ENCODE assay signal across 8 mouse cellular contexts in genomic region chr12:70430307-70430950, GRCm38 (mm10). TPM values are rescaled to one million over a fixed set of nuclear protein-coding genes. Genes with fewer than 3 reads are reported as not detected.
DNase-seq lines count a peak whose midpoint lies in the region; ATAC-seq and TF ChIP-seq lines count a peak whose summit lies in the region.

No protein-coding gene starts in this region.

- no peak overlapping the region for H3K27ac ChIP-seq in MEL (ENCODE audit: control insufficient read depth, low read depth, low read length)
- H3K27ac ChIP-seq in forebrain, embryonic 15.5 days (replicated peaks), result peak overlapping the region; percentile 67
- no peak overlapping the region for H3K27ac ChIP-seq in midbrain, postnatal 0 days (ENCODE audit: low read depth, low read length)

- H3K4me2 ChIP-seq in forebrain, embryonic 15.5 days (replicated peaks), result no peak overlapping the region
- H3K4me2 ChIP-seq in midbrain, postnatal 0 days (ENCODE audit: low read depth, low read length, poor library complexity, severe bottlenecking), result peak overlapping the region; percentile 3; the same call in 1 of the 2 replicates

- 23% methylated on average over 8 of the region's 8 CpGs for WGBS in forebrain, embryonic 15.5 days
- WGBS in midbrain, postnatal 0 days, result 11% methylated on average over 8 of the region's 8 CpGs

- H3K9me3 ChIP-seq in MEL (replicated peaks; ENCODE audit: insufficient read depth, low read length), result no peaks in the 10 kb centered on the region
- no peaks in the 10 kb centered on the region for H3K9me3 ChIP-seq in forebrain, embryonic 15.5 days
- no peaks in the 10 kb centered on the region for H3K9me3 ChIP-seq in midbrain, postnatal 0 days (ENCODE audit: low read length)

- H3K4me1 ChIP-seq in MEL (ENCODE audit: control insufficient read depth in 1 of 2, insufficient read depth in 2 of 2, low read length in 2 of 2), result 0 out of 4 replicates have a peak, but pooled peaks cover 0 to 2% of the 10 kb centered on the region in 2 experiments
- peaks cover 18% of the 10 kb centered on the region for H3K4me1 ChIP-seq in forebrain, embryonic 15.5 days
- no peaks in the 10 kb centered on the region for H3K4me1 ChIP-seq in midbrain, postnatal 0 days (ENCODE audit: insufficient read depth, low read length)

- ATAC-seq in forebrain, embryonic 15.5 days (replicated peaks), result peak; percentile 47
- peak; percentile 38; the same call in 1 of the 2 replicates for ATAC-seq in midbrain, postnatal 0 days (ENCODE audit: low FRiP score)

- peak; percentile 46 for DNase-seq in kidney, adult 9 months
- DNase-seq in kidney, adult 11 months, result no peak
- peak; percentile 68 for DNase-seq in MEL (ENCODE audit: low read depth, low spot score)
- peak; percentile 32 for DNase-seq in cerebellum, adult 11 months
- peak; percentile 23 to 66 for DNase-seq in layer of hippocampus, postnatal 25 days (ENCODE audit: extremely low spot score in 1 of 2, low spot score in 1 of 2)
- peak; percentile 86 for DNase-seq in midbrain, postnatal 0 days (ENCODE audit: low spot score)
- no peak for DNase-seq in urinary bladder, postnatal 36 days (ENCODE audit: low spot score in 2 of 2)

- no peak for TF ChIP-seq POLR2A in MEL (IDR thresholded peaks at IDR 0.05; ENCODE audit: control insufficient read depth in 1 of 2, insufficient read depth in 1 of 2, low read depth in 1 of 2, low read length in 2 of 2, poor library complexity in 1 of 2)

- H3K4me3 ChIP-seq in MEL (ENCODE audit: control insufficient read depth in 1 of 2, insufficient read depth in 1 of 2, low read depth in 2 of 2, low read length in 2 of 2), result no peak overlapping the region
- no peak overlapping the region for H3K4me3 ChIP-seq in forebrain, embryonic 15.5 days
- H3K4me3 ChIP-seq in midbrain, postnatal 0 days (ENCODE audit: low read depth, low read length), result no peak overlapping the region

- no peaks in the 10 kb centered on the region for H3K79me2 ChIP-seq in MEL (ENCODE audit: control insufficient read depth, insufficient read depth, low read length, poor library complexity)

- peak; percentile 4 to 83 (median 59); a peak in 4 of 6 replicates for TF ChIP-seq CTCF in MEL (IDR thresholded peaks at IDR 0.05 in 2 of 3, conservative IDR thresholded peaks at IDR 0.05 in 1 of 3; ENCODE audit: control insufficient read depth in 1 of 3, insufficient read depth in 1 of 3, low read depth in 2 of 3, low read length in 3 of 3, poor library complexity in 1 of 3, severe bottlenecking in 1 of 3)
- peak; percentile 94 for TF ChIP-seq CTCF in midbrain, postnatal 0 days (IDR thresholded peaks at IDR 0.05)

- H3K36me3 ChIP-seq in MEL (ENCODE audit: control insufficient read depth in 1 of 2, insufficient read depth in 2 of 2, low read length in 2 of 2), result no peaks in the 10 kb centered on the region
- no peaks in the 10 kb centered on the region for H3K36me3 ChIP-seq in forebrain, embryonic 15.5 days
- H3K36me3 ChIP-seq in midbrain, postnatal 0 days (ENCODE audit: insufficient read depth, low read length), result no peaks in the 10 kb centered on the region

- H3K9ac ChIP-seq in MEL (ENCODE audit: control insufficient read depth, low read depth, low read length, poor library complexity, severe bottlenecking), result no peak overlapping the region
- H3K9ac ChIP-seq in forebrain, embryonic 15.5 days (replicated peaks), result no peak overlapping the region; the same call in 1 of the 2 replicates
- no peak overlapping the region; the same call in 1 of the 2 replicates for H3K9ac ChIP-seq in midbrain, postnatal 0 days (replicated peaks; ENCODE audit: low read length, poor library complexity, severe bottlenecking)

- no peak for TF ChIP-seq EP300 in MEL (IDR thresholded peaks at IDR 0.05; ENCODE audit: low read depth in 1 of 2, low read length in 2 of 2)

- peaks cover 0 to 1% of the 10 kb centered on the region in 2 experiments; a peak in 3 of 4 replicates for H3K27me3 ChIP-seq in MEL (ENCODE audit: control insufficient read depth in 1 of 2, insufficient read depth in 2 of 2, low read length in 2 of 2)
- H3K27me3 ChIP-seq in forebrain, embryonic 15.5 days, result no peaks in the 10 kb centered on the region
- H3K27me3 ChIP-seq in midbrain, postnatal 0 days (ENCODE audit: insufficient read depth, low read length), result no peaks in the 10 kb centered on the region

- peak; percentile 83 for TF ChIP-seq RAD21 in MEL (IDR thresholded peaks at IDR 0.05; ENCODE audit: low read depth, low read length)

TF ChIP-seq in MEL, 35 proteins besides CTCF, POLR2A, EP300 and RAD21:
- 0 out of 2 replicates have a peak, but pooled peaks have one; percentile 36 for TF ChIP-seq MAZ (IDR thresholded peaks at IDR 0.05; ENCODE audit: low read depth, low read length)
- TF ChIP-seq GABPA (IDR thresholded peaks at IDR 0.05; ENCODE audit: low read depth, low read length), result no peak
- peak; percentile 30; the same call in 1 of the 2 replicates for TF ChIP-seq SIN3A (IDR thresholded peaks at IDR 0.05; ENCODE audit: low read length)
- TF ChIP-seq JUND (IDR thresholded peaks at IDR 0.05; ENCODE audit: low read depth, low read length), result no peak
- peak; percentile 74 for TF ChIP-seq ZC3H11A (IDR thresholded peaks at IDR 0.05; ENCODE audit: low read depth, low read length)
- peak; percentile 76 for TF ChIP-seq SMC3 (IDR thresholded peaks at IDR 0.05; ENCODE audit: low read depth, low read length)
- TF ChIP-seq E2F4 (IDR thresholded peaks at IDR 0.05; ENCODE audit: borderline replicate concordance, low read depth, low read length), result no peak
- no peak for TF ChIP-seq ETS1 (IDR thresholded peaks at IDR 0.05; ENCODE audit: low read depth, low read length)
- TF ChIP-seq TAL1 (IDR thresholded peaks at IDR 0.05; ENCODE audit: low read length), result no peak
- TF ChIP-seq BHLHE40 (IDR thresholded peaks at IDR 0.05; ENCODE audit: borderline replicate concordance, low read depth, low read length), result 0 out of 2 replicates have a peak, but pooled peaks have one; percentile 28
TF ChIP-seq in MEL: peak in this region for 5.

RNA-seq across cellular contexts. Expression of gene Tmx1, which starts 22.5 kb away (rescaled TPM):
- 51.6 and 51.9 TPM in 2 replicates for total RNA-seq in MEL (2012; rRNA removed)
- 10 to 100 TPM in 1 of 2 experiments, not detected in 1; 71.6 TPM for polyA plus RNA-seq in MEL (2012; ENCODE audit: insufficient read depth in 1 of 2, insufficient read length in 2 of 2, low read depth in 1 of 2, low replicate concordance in 2 of 2, missing spikeins in 1 of 2)
- 118 and 130 TPM in 2 replicates for polyA plus RNA-seq in forebrain, embryonic 15.5 days (2015; fragmentation: Nextera tagmentation; extraction: Ambion mirVana)
- 10 to 100 TPM; 29.9 to 32.3 TPM for total RNA-seq in layer of hippocampus, postnatal 25 days (2021)
- total RNA-seq in midbrain, postnatal 0 days (2014; rRNA removed), result 73.8 and 100 TPM in 2 replicates
- polyA plus RNA-seq in midbrain, postnatal 0 days (2015; fragmentation: Nextera tagmentation; extraction: Ambion mirVana), result 135 and 139 TPM in 2 replicates

Comparison
In these comparisons a context has a peak if more than half of its experiments do, and no peak if none do; other contexts are left out.
1. DNase-seq: peak in kidney, adult 9 months (single experiment), MEL (single experiment), cerebellum, adult 11 months (single experiment), layer of hippocampus, postnatal 25 days (2 of 2) and midbrain, postnatal 0 days (single experiment); none in kidney, adult 11 months (single experiment) and urinary bladder, postnatal 36 days (0 of 2).